Mouse (Mus musculus): ENCODE data around the gene Nefh. TPM values are rescaled to one million over a fixed set of nuclear protein-coding genes. Genes with fewer than 3 reads are reported as not detected.

The Nefh gene
- total and polyA plus RNA-seq, 3 experiments, result 0.05 to 0.08 TPM; not detected in 1

GRCm38 (mm10) chr11:4948792-4949191 is 928 bp upstream of the Nefh start:
- Histone ChIP-seq H3K36me3 (ENCODE audit: control insufficient read depth, insufficient read depth, low read length) (no peaks in the 10 kb centered on the region), H3K9ac (ENCODE audit: low read depth, low read length) (no peak overlapping the region), H3K4me3 (no peak overlapping the region), H3K27ac (no peak overlapping the region), H3K27me3 (ENCODE audit: control insufficient read depth, insufficient read depth, low read length) (peaks cover 15% of the 10 kb centered on the region), H3K4me1 (ENCODE audit: control insufficient read depth, insufficient read depth, low read length) (no peaks in the 10 kb centered on the region), H3K79me2 (replicated peaks; ENCODE audit: control insufficient read depth, insufficient read depth, low read length) (no peaks in the 10 kb centered on the region)
- WGBS, result 34% methylated on average over 8 of the region's 8 CpGs
- intact Hi-C loops (cut with DNase I), result no loop called here
- DNase-seq, result no peak
- no peak for TF ChIP-seq CTCF (IDR thresholded peaks at IDR 0.05)
- no peak for TF ChIP-seq EP300 (IDR thresholded peaks at IDR 0.05; ENCODE audit: insufficient read depth, low read depth, low read length)
- no peak for TF ChIP-seq POLR2A (IDR thresholded peaks at IDR 0.05; ENCODE audit: insufficient read depth, low read depth, low read length)

- no peak overlapping the region for H3K27ac ChIP-seq
- no peaks in the 10 kb centered on the region for H3K4me1 ChIP-seq (ENCODE audit: control insufficient read depth, insufficient read depth, low read length)
- H3K4me3 ChIP-seq, result peak overlapping the region; percentile 45
- no peak overlapping the region for H3K9ac ChIP-seq (ENCODE audit: low read depth, low read length)
- H3K27me3 ChIP-seq (ENCODE audit: control insufficient read depth, insufficient read depth, low read length), result peaks cover 15% of the 10 kb centered on the region
- H3K79me2 ChIP-seq (replicated peaks; ENCODE audit: control insufficient read depth, insufficient read depth, low read length), result no peaks in the 10 kb centered on the region
- TF ChIP-seq POLR2A (IDR thresholded peaks at IDR 0.05; ENCODE audit: insufficient read depth, low read depth, low read length) (no peak), EP300 (IDR thresholded peaks at IDR 0.05; ENCODE audit: insufficient read depth, low read depth, low read length) (no peak), CTCF (IDR thresholded peaks at IDR 0.05) (no peak; the same call in 1 of the 2 replicates)
- WGBS, result under 1% methylated on average over 120 of the region's 120 CpGs
- H3K36me3 ChIP-seq (ENCODE audit: control insufficient read depth, insufficient read depth, low read length), result no peaks in the 10 kb centered on the region
- intact Hi-C loops (cut with DNase I), result no loop called here
- peak; percentile 35 to 62 for DNase-seq
Observed at GRCm38 (mm10) chr11:4946947-4947812, 684 bp downstream of the Nefh start.

GRCm38 (mm10) chr11:4946530-4946929 is 1.3 kb downstream of the Nefh start:
- Histone ChIP-seq H3K4me1 (ENCODE audit: control insufficient read depth, insufficient read depth, low read length) (no peaks in the 10 kb centered on the region), H3K27ac (no peak overlapping the region), H3K27me3 (ENCODE audit: control insufficient read depth, insufficient read depth, low read length) (peaks cover 15% of the 10 kb centered on the region), H3K9ac (ENCODE audit: low read depth, low read length) (no peak overlapping the region), H3K79me2 (replicated peaks; ENCODE audit: control insufficient read depth, insufficient read depth, low read length) (no peaks in the 10 kb centered on the region), H3K36me3 (ENCODE audit: control insufficient read depth, insufficient read depth, low read length) (no peaks in the 10 kb centered on the region), H3K4me3 (no peak overlapping the region; the same call in 1 of the 2 replicates)
- intact Hi-C loops (cut with DNase I), result no loop called here
- DNase-seq, result no peak
- WGBS, result 48% methylated on average over 13 of the region's 13 CpGs
- no peak for TF ChIP-seq EP300 (IDR thresholded peaks at IDR 0.05; ENCODE audit: insufficient read depth, low read depth, low read length)
- TF ChIP-seq CTCF (IDR thresholded peaks at IDR 0.05), result no peak
- no peak for TF ChIP-seq POLR2A (IDR thresholded peaks at IDR 0.05; ENCODE audit: insufficient read depth, low read depth, low read length)

GRCm38 (mm10) chr11:4936243-4936642 is 11.6 kb downstream of the Nefh start:
- Histone ChIP-seq H3K36me3 (ENCODE audit: control insufficient read depth, insufficient read depth, low read length) (no peaks in the 10 kb centered on the region), H3K27me3 (ENCODE audit: control insufficient read depth, insufficient read depth, low read length) (no peaks in the 10 kb centered on the region; the same call in 1 of the 2 replicates), H3K4me3 (no peak overlapping the region), H3K27ac (no peak overlapping the region), H3K9ac (ENCODE audit: low read depth, low read length) (no peak overlapping the region), H3K79me2 (replicated peaks; ENCODE audit: control insufficient read depth, insufficient read depth, low read length) (no peaks in the 10 kb centered on the region), H3K4me1 (ENCODE audit: control insufficient read depth, insufficient read depth, low read length) (no peaks in the 10 kb centered on the region)
- no peak for DNase-seq
- intact Hi-C loops (cut with DNase I), result no loop called here
- TF ChIP-seq EP300 (IDR thresholded peaks at IDR 0.05; ENCODE audit: insufficient read depth, low read depth, low read length), result no peak
- no peak for TF ChIP-seq CTCF (IDR thresholded peaks at IDR 0.05)
- no peak for TF ChIP-seq POLR2A (IDR thresholded peaks at IDR 0.05; ENCODE audit: insufficient read depth, low read depth, low read length)
- WGBS, result 74% methylated on average over 5 of the region's 5 CpGs

GRCm38 (mm10) chr11:4931009-4931601 is 16.8 kb downstream of the Nefh start:
- WGBS, result 52% methylated on average over 1 of the region's 1 CpGs
- no peaks in the 10 kb centered on the region for H3K36me3 ChIP-seq (ENCODE audit: control insufficient read depth, insufficient read depth, low read length)
- no peaks in the 10 kb centered on the region for H3K4me1 ChIP-seq (ENCODE audit: control insufficient read depth, insufficient read depth, low read length)
- TF ChIP-seq CTCF (IDR thresholded peaks at IDR 0.05) (no peak), POLR2A (IDR thresholded peaks at IDR 0.05; ENCODE audit: insufficient read depth, low read depth, low read length) (no peak), EP300 (IDR thresholded peaks at IDR 0.05; ENCODE audit: insufficient read depth, low read depth, low read length) (no peak)
- no peak overlapping the region for H3K4me3 ChIP-seq
- peak; percentile 33 to 38 for DNase-seq
- intact Hi-C loops (cut with DNase I), result no loop called here
- H3K9ac ChIP-seq (ENCODE audit: low read depth, low read length), result no peak overlapping the region
- no peak overlapping the region for H3K27ac ChIP-seq
- no peaks in the 10 kb centered on the region for H3K79me2 ChIP-seq (replicated peaks; ENCODE audit: control insufficient read depth, insufficient read depth, low read length)
- H3K27me3 ChIP-seq (ENCODE audit: control insufficient read depth, insufficient read depth, low read length), result no peaks in the 10 kb centered on the region

GRCm38 (mm10) chr11:4927224-4927623 is 20.6 kb downstream of the Nefh start:
- no peaks in the 10 kb centered on the region for H3K27me3 ChIP-seq (ENCODE audit: control insufficient read depth, insufficient read depth, low read length)
- no peak overlapping the region for H3K9ac ChIP-seq (ENCODE audit: low read depth, low read length)
- no peaks in the 10 kb centered on the region for H3K79me2 ChIP-seq (replicated peaks; ENCODE audit: control insufficient read depth, insufficient read depth, low read length)
- TF ChIP-seq POLR2A (IDR thresholded peaks at IDR 0.05; ENCODE audit: insufficient read depth, low read depth, low read length) (no peak), CTCF (IDR thresholded peaks at IDR 0.05) (no peak), EP300 (IDR thresholded peaks at IDR 0.05; ENCODE audit: insufficient read depth, low read depth, low read length) (no peak)
- H3K4me3 ChIP-seq, result no peak overlapping the region
- no peaks in the 10 kb centered on the region for H3K36me3 ChIP-seq (ENCODE audit: control insufficient read depth, insufficient read depth, low read length)
- DNase-seq, result no peak
- 93% methylated on average over 3 of the region's 3 CpGs for WGBS
- no peaks in the 10 kb centered on the region for H3K4me1 ChIP-seq (ENCODE audit: control insufficient read depth, insufficient read depth, low read length)
- intact Hi-C loops (cut with DNase I), result no loop called here
- no peak overlapping the region for H3K27ac ChIP-seq

All from heart, adult 2 months (tissue).